Mouse (Mus musculus): ENCODE results near the gene Nkain2. TPM values are rescaled to one million over a fixed set of nuclear protein-coding genes. Genes with fewer than 3 reads are reported as not detected.
A peak's percentile ranks its signal among the peaks of the same experiment; 100 is the strongest.
"Not testable (repeated sequence)": the region's sequence is repeated elsewhere in the genome, so short reads cannot be mapped to it uniquely, and the experiment has no call there.

Nkain2 gene
- total RNA-seq, 2 experiments from 2014 or later: 27.1 to 28.1 TPM

DNA sequence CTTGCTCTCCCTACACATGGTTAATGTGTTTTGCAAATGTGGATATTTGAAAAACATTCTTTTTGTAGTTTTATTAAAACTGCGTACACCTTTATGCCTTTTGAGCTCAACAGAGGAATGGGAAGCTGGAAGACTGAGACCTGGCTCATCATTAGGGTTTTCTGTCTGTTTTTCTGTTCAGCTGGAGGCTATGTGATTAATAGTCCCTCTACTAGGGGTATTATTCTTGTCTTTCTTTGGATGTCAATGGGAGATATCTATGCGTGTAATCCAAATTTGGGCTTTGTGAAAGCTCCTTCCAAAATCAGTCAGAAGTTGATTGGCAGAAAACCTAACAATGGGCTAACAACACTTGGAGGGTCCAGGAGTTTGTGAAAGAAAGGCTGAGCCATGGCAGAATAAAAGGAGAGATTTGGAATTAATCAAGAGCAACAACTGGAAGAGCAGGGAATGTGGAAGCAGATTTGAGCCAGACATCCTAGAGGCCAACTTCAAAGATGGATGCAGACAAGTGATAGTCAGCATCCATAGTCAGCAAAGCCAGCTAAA, 943.0 kb downstream of the Nkain2 start:
- TF ChIP-seq CTCF (conservative IDR thresholded peaks at IDR 0.05): no peak
- peak overlapping the region; percentile 65; the same call in 1 of the 2 replicates for H3K27ac ChIP-seq
- H3K4me3 ChIP-seq: no peak overlapping the region
- no peak for DNase-seq (ENCODE audit: low spot score in 2 of 2)

DNA sequence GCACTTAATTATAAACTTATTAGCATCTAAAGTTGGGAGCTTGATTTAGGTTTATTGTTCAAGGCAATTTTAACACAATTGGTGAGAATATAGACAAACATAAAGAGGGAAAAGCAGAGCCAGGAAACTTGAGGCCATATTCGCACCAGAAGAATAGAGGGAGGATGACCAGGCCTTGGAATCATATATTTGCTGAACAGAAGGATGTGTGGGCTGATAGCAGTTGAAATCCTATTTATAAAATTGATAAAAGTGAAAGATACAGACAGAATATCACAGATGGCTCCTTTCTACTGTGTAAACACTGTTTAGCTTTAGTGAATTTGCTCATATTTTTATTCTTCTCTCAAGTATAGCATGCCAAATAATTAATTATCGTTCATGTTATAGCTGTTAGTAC, 958.3 kb downstream of the Nkain2 start:
- peak; percentile 44 to 66 for DNase-seq (ENCODE audit: low spot score in 2 of 2)
- Histone ChIP-seq H3K27ac (peak overlapping the region; percentile 90), H3K4me3 (no peak overlapping the region)
- TF ChIP-seq CTCF (conservative IDR thresholded peaks at IDR 0.05): no peak

DNA sequence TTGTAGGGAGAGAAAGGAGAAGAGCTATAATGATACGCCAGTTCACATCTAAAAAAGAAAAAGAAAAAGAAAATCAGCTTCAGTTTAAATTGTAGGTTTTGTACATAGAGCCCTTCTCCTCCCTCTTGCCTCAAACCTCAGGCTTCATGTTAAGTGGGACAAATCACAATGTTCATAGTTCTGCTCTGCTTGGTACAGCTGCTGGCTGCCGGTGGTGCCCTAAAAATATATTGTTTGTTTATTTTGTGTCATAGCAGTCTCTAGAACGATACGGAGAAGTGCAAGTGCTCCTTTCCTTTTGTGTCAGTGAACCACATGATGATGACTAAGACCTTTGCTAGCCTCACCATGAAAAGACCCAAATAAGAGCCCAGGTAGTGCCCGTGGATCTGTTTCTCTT, 962.6 kb downstream of the Nkain2 start:
- DNase-seq (ENCODE audit: low spot score in 2 of 2): no peak
- H3K27ac ChIP-seq: peak overlapping the region; percentile 77
- H3K4me3 ChIP-seq: no peak overlapping the region
- no peak for TF ChIP-seq CTCF (conservative IDR thresholded peaks at IDR 0.05)

DNA sequence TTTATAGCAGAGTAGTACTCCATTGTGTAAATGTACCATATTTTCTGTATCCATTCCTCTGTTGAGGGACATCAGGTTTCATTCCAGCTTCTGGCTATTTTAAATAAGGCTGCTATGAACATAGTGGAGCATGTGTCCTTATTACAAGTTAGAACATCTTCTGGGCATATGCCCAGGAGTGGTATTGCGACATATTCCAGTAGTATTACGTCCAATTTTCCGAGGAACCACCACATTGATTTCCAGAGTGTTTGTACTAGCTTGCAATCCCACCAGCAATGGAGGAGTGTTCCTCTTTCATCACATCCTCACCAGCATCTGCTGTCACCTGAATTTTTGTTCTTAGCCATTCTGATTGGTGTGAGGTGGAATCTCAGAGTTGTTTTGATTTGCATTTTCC, 969.4 kb downstream of the Nkain2 start:
- H3K27ac ChIP-seq; H3K4me3 ChIP-seq; DNase-seq (ENCODE audit: low spot score in 2 of 2): not testable (repeated sequence)

DNA sequence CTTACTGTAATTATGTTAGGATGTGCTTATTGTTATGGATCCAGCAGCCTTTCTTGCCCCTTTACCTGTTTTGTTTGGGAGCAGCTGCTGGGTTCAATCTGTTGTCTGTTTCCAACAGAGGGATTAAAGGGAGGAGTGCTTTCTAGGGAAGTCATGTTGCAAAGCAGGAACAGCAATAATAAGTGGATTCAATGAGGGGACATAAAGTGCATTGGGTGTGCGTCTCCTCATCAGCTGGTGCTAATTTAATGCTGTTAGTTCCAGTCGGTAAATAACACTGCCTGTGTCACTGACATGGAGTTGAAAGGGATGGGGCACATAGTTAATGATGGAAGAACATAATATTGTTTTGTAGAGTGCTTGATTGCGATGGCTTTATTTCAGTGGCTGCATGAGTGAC, 982.8 kb downstream of the Nkain2 start:
- no peak overlapping the region for H3K27ac ChIP-seq
- no peak for TF ChIP-seq CTCF (conservative IDR thresholded peaks at IDR 0.05)
- no peak overlapping the region for H3K4me3 ChIP-seq
- no peak for DNase-seq (ENCODE audit: low spot score in 2 of 2)

DNA sequence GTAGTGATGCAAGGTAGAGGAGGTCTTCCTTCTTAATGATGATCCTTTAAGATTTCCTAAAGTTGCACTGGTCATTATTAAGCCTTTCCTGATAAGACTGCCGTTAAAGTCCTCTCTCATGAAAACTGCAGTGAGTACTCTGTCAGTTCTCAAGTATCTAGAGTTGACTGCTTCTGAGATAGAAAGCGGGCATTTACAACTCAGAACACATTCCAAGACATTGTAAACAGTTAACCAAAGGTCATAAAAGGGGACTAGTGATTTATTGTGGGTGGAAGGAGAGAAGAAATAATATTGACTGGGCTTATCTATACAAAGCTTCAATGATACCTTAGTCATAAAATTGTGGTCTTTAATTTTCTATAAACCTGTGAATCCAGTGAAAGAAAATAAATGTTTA, 990.8 kb downstream of the Nkain2 start:
- H3K27ac ChIP-seq: no peak overlapping the region
- DNase-seq (ENCODE audit: low spot score in 2 of 2): no peak
- no peak for TF ChIP-seq CTCF (conservative IDR thresholded peaks at IDR 0.05)
- H3K4me3 ChIP-seq: no peak overlapping the region

DNA sequence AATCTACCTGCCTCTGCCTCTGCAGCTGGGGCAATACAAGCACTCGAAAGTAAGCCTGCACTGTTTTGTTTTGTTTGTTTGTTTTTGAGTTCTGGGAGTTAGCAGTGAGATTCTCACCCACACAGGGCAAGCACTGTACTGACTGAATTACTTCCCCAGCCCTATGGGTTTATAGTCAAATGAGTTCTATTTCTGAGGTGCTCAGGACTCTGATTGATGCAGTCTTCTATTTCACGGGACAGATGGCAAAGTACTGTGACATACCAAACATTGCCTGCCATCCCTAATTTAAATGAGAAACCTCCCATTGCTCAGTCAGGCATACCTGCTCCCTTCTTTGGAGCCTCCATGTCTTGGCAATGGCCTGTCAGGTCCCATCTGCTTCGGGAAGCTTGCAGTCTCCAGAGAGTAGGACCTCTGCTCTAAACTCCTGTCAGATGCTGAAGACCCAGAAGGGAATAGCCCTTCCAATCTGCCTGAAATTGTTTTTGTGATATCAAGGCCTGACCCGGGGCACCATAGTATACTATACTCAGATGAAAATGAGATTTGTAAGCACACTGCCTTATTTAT, 1016.9 kb downstream of the Nkain2 start:
- Histone ChIP-seq H3K27ac (no peak overlapping the region), H3K4me3 (no peak overlapping the region)
- DNase-seq (ENCODE audit: low spot score in 2 of 2): no peak
- TF ChIP-seq CTCF (conservative IDR thresholded peaks at IDR 0.05): no peak

DNA sequence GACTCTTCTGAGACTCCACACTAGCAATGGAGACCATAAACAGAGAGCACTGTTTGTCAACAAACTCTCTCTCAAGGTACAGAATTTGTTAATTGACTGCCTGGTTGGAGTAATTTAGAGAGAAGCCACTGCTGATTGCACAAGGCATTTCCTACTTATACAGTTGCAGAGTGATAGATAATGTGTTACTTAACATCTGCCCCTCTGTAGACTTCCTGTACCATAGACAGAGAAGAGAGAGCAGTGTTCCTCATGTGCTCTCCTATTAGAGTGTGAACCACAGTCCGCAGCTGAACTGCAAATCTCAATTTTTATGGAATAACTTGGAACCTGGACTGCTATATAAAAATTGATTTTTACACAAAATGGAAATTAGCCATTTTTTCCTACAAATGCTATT, 1022.0 kb downstream of the Nkain2 start:
- TF ChIP-seq CTCF (conservative IDR thresholded peaks at IDR 0.05): no peak
- DNase-seq (ENCODE audit: low spot score in 2 of 2): no peak
- H3K27ac ChIP-seq: no peak overlapping the region
- no peak overlapping the region for H3K4me3 ChIP-seq

DNA sequence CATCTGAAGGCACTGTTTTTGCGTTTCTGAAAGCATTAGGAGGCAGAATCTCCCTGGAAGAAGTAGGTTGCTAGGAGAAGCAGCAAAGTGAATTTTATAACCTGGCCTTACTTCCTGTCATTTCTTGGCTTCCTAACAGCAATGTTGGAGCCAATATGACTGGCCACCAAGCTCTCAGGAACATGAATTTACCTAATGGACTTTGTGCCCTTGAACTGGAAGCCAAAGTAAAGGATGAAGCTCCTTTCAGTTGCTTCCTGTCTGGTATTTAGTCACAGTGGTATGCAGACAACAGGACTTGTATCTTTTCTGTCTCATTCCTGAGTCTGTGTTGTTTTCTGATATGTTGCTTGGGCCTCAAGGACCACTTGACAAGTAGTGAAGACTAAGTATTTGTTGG, 1063.2 kb downstream of the Nkain2 start:
- DNase-seq (ENCODE audit: low spot score in 2 of 2): no peak
- no peak overlapping the region for H3K4me3 ChIP-seq
- H3K27ac ChIP-seq: no peak overlapping the region
- TF ChIP-seq CTCF (conservative IDR thresholded peaks at IDR 0.05): no peak

DNA sequence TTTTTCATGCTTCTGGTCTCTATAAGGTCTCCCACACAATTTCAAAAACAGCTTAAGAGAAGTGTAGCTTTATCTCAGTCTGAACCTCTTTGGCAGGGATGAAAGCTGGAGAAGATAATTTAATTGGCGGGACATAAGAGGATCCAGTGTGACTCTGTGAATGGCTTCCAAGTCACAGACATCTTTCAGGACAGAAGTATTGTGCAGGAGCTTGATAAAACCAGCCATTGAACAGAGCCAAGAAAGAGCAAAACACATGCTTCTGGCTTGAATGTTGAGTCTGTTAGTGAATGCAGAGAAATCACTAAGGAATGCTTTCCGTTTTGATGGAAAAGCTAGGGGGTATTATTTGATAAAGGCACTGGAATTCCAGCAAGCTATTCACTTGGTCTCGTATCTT, 1077.7 kb downstream of the Nkain2 start:
- Histone ChIP-seq H3K4me3 (no peak overlapping the region), H3K27ac (no peak overlapping the region)
- no peak for TF ChIP-seq CTCF (conservative IDR thresholded peaks at IDR 0.05)
- DNase-seq (ENCODE audit: low spot score in 2 of 2): no peak

DNA sequence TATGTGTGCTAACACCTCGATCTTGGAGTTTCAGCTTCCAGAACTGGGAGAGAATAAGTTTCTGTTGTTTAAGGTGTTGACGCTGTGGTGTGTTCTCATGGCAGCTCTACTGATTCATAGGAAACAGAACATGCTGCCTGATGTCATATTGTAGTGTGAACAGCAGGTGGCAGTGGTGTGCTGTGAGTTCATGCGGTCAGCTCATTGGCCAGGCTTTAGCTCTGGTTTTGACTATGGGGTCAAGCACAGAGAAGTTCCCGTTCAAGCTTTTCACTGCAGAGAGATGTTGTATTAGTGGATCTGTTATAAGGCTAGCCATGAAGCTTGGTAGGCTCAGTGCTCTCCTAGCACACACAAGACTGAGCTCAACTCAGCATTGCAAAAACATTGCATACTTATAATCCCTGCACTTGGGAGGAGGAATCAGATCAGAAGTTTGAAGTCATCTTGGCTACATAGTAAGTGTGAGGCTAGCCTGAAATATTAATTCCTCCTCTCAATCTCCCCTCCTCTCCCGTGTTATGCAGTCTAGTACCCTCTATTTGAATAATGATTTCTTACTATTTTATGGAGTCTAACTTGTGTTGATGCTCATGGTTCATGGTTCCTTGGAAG, 1147.7 kb downstream of the Nkain2 start:
- Histone ChIP-seq H3K27ac (no peak overlapping the region; the same call in 1 of the 2 replicates), H3K4me3 (no peak overlapping the region)
- TF ChIP-seq CTCF (conservative IDR thresholded peaks at IDR 0.05): peak; percentile 89
- peak; percentile 40 to 75 for DNase-seq (ENCODE audit: low spot score in 2 of 2)

DNA sequence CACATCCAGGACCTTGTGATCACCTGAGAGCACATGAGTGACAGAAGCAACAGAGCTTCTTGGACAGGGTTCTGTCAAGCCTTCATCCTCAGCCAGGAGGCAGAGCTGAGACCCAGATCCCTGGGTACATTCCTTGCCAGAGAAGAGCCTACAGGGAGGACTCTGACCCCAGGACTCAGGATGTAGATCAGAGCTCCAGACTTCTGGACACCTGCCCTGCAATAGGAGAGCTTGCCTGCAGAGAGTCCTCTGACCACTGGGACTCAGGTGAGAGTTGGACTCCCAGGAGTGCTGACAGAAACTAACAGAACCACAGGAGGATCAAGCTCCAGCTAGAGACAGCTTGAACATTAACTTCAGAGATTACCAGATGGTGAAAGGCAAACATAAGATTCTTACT, 1162.2 kb downstream of the Nkain2 start:
- no peak for TF ChIP-seq CTCF (conservative IDR thresholded peaks at IDR 0.05)
- no peak overlapping the region for H3K4me3 ChIP-seq
- no peak overlapping the region for H3K27ac ChIP-seq
- no peak for DNase-seq (ENCODE audit: low spot score in 2 of 2)

DNA sequence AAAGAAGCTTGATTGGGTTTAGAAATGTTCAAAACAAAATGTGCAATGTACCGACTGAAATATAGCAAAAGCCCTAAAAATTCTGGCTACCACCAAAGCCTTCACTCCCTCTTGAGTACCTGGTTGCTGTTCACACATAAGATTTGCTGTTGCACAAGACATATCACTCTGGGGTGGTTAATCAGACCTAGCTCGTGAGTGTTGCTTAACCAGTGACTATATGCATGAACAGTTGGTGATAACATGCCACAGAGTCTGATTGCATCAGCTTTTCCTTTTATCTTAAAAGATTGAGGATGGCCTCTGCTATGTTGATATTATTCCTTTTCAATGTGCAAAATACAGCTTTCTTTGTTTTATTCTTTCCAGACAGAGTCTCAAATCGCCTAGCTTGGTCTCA, 1243.0 kb downstream of the Nkain2 start:
- no peak overlapping the region for H3K27ac ChIP-seq
- no peak for TF ChIP-seq CTCF (conservative IDR thresholded peaks at IDR 0.05)
- DNase-seq (ENCODE audit: low spot score in 2 of 2): no peak
- H3K4me3 ChIP-seq: no peak overlapping the region

DNA sequence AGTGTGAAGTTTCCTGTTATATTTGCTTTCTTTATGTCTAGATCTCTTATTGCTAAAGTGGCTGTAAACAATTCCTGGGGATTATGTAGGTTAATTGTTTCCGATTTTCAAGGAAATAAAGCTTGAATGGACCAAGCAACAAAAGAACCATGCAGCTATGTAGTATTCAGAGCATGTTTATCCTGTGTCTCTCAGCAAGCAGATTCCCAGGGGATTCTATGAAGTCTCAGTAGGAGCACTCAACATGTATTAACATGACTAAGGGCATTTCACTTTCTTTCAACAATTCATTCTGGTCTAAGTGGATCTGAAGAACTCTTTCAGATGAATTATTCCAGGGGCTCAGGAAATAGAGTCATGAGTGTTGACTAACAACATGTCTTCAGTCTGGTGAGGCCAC, 1244.2 kb downstream of the Nkain2 start:
- DNase-seq (ENCODE audit: low spot score in 2 of 2): no peak
- Histone ChIP-seq H3K4me3 (no peak overlapping the region), H3K27ac (no peak overlapping the region)
- no peak for TF ChIP-seq CTCF (conservative IDR thresholded peaks at IDR 0.05)

Other genes starting within 250 kb of the Nkain2 start
- under 1 TPM in 1 of 2 experiments, not detected in 1; 0.52 TPM for gene Trdn, start 190.1 kb upstream of the Nkain2 start, total RNA-seq (2021)